Mouse (Mus musculus): ENCODE measurements at regions not wholly inside any gene's neighbourhood (a gene's known extent, or its start where the extent isn't known, plus 50 kb on each side); places are given as distances from the start of the nearest gene placed in this dataset.

DNA sequence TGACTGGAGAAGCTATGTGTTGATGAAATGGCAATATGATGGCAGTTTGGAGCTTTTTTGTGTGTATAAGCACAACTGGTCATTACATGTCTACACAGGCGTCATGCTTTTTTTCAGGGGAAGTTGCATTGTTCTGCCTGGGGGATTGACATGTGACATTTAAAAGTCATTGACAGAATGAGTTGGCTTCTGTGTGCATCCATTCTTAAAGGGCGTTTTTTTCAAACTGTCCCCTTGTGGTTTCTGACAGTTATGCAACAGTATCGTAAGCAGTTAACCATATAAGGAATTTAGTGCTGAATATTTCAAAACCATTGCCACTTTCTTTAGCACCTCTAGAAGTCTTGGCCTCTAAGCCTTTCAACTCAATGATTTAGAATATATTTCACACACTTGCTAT, 607.1 kb upstream of the Got2 start:
- H3K27me3 ChIP-seq (ENCODE audit: insufficient read depth, low read length): no peaks in the 10 kb centered on the region
- DNase-seq (ENCODE audit: low spot score) (no peak), ATAC-seq (ENCODE audit: extremely low read depth, insufficient number of reproducible peaks, low FRiP score, poor library complexity, severe bottlenecking) (no peak)
- no peaks in the 10 kb centered on the region for H3K4me1 ChIP-seq (ENCODE audit: insufficient read depth, low read depth, low read length)
- no peaks in the 10 kb centered on the region for H3K36me3 ChIP-seq (replicated peaks)
- peaks cover 17% of the 10 kb centered on the region for H3K9me3 ChIP-seq (replicated peaks)
- no peak for TF ChIP-seq POLR2AphosphoS5 (IDR thresholded peaks at IDR 0.05; ENCODE audit: insufficient replicate concordance, low read depth, low read length)
- no peak for TF ChIP-seq CTCF (IDR thresholded peaks at IDR 0.05; ENCODE audit: low read depth, low read length)
- no peak for TF ChIP-seq TAL1 (conservative IDR thresholded peaks at IDR 0.05; ENCODE audit: low read depth, low read length)
- TF ChIP-seq GATA2 (IDR thresholded peaks at IDR 0.05; ENCODE audit: borderline replicate concordance, low read depth, low read length): no peak
- TF ChIP-seq GATA1 (IDR thresholded peaks at IDR 0.05; ENCODE audit: borderline replicate concordance, low read length): no peak
- H3K4me3 ChIP-seq (ENCODE audit: low read depth, low read length): no peak overlapping the region

DNA sequence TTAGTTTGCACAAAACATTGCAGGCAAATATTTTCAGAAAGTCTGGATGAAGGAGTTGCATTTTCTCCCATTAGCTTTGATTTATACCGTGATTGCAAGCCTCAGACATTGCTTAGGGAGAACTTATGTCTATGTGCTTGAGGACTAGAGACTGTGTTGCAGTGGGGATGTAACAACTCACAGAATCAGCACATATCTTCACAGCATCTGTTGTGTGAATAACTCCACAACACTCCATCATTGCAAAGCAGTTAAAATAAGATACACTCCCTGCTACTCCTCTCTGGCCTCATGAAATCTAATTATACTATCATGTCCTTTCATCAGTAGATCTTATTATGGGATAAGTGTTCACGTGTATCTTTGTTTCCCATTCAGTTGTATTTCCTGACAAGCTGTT, 601.5 kb upstream of the Got2 start:
- H3K4me3 ChIP-seq (ENCODE audit: low read depth, low read length): no peak overlapping the region
- H3K36me3 ChIP-seq (replicated peaks): no peaks in the 10 kb centered on the region
- ATAC-seq (ENCODE audit: extremely low read depth, insufficient number of reproducible peaks, low FRiP score, poor library complexity, severe bottlenecking) (no peak), DNase-seq (ENCODE audit: low spot score) (no peak)
- H3K27me3 ChIP-seq (ENCODE audit: insufficient read depth, low read length): no peaks in the 10 kb centered on the region
- H3K4me1 ChIP-seq (ENCODE audit: insufficient read depth, low read depth, low read length): no peaks in the 10 kb centered on the region
- peaks cover 5% of the 10 kb centered on the region; the same call in 1 of the 2 replicates for H3K9me3 ChIP-seq (replicated peaks)
- no peak for TF ChIP-seq POLR2AphosphoS5 (IDR thresholded peaks at IDR 0.05; ENCODE audit: insufficient replicate concordance, low read depth, low read length)
- TF ChIP-seq GATA2 (IDR thresholded peaks at IDR 0.05; ENCODE audit: borderline replicate concordance, low read depth, low read length): no peak
- TF ChIP-seq GATA1 (IDR thresholded peaks at IDR 0.05; ENCODE audit: borderline replicate concordance, low read length): no peak
- no peak for TF ChIP-seq TAL1 (conservative IDR thresholded peaks at IDR 0.05; ENCODE audit: low read depth, low read length)
- no peak for TF ChIP-seq CTCF (IDR thresholded peaks at IDR 0.05; ENCODE audit: low read depth, low read length)

GRCm38 (mm10) chr8:96488741-96489453, 600.5 kb upstream of the Got2 start:
- Histone ChIP-seq H3K27me3 (ENCODE audit: insufficient read depth, low read length) (no peaks in the 10 kb centered on the region), H3K9me3 (replicated peaks) (peaks cover 5% of the 10 kb centered on the region; the same call in 1 of the 2 replicates), H3K36me3 (replicated peaks) (no peaks in the 10 kb centered on the region), H3K4me1 (ENCODE audit: insufficient read depth, low read depth, low read length) (no peaks in the 10 kb centered on the region), H3K4me3 (ENCODE audit: low read depth, low read length) (no peak overlapping the region)
- DNase-seq (ENCODE audit: low spot score) (no peak), ATAC-seq (ENCODE audit: extremely low read depth, insufficient number of reproducible peaks, low FRiP score, poor library complexity, severe bottlenecking) (no peak)
- no peak for TF ChIP-seq POLR2AphosphoS5 (IDR thresholded peaks at IDR 0.05; ENCODE audit: insufficient replicate concordance, low read depth, low read length)
- no peak for TF ChIP-seq CTCF (IDR thresholded peaks at IDR 0.05; ENCODE audit: low read depth, low read length)
- TF ChIP-seq GATA2 (IDR thresholded peaks at IDR 0.05; ENCODE audit: borderline replicate concordance, low read depth, low read length): no peak
- no peak for TF ChIP-seq TAL1 (conservative IDR thresholded peaks at IDR 0.05; ENCODE audit: low read depth, low read length)
- no peak for TF ChIP-seq GATA1 (IDR thresholded peaks at IDR 0.05; ENCODE audit: borderline replicate concordance, low read length)

DNA sequence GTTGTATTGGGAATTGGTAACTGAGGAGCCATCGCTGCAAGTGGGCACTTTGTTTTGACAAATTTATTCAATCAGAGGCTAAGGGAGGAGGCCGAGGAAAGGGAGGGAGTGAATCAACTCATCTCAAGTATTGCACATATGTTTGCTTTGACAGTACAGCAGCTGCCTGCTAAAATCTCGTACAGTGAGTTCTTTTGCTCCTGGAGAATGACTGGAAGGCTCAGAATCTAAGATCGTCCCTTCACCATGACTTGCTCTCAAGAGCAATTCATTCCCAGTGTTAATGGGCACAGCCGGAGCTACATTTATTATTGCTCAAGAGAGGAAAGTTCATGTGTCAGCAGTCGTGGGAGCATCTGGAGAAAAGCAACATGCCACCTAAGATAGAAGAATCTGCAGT, 567.6 kb upstream of the Got2 start:
- Histone ChIP-seq H3K36me3 (replicated peaks) (no peaks in the 10 kb centered on the region), H3K4me3 (ENCODE audit: low read depth, low read length) (no peak overlapping the region), H3K9me3 (replicated peaks) (peaks cover 7% of the 10 kb centered on the region; the same call in 1 of the 2 replicates), H3K4me1 (ENCODE audit: insufficient read depth, low read depth, low read length) (no peaks in the 10 kb centered on the region), H3K27me3 (ENCODE audit: insufficient read depth, low read length) (no peaks in the 10 kb centered on the region)
- no peak for DNase-seq (ENCODE audit: low spot score)
- ATAC-seq (ENCODE audit: extremely low read depth, insufficient number of reproducible peaks, low FRiP score, poor library complexity, severe bottlenecking): no peak
- TF ChIP-seq GATA2 (IDR thresholded peaks at IDR 0.05; ENCODE audit: borderline replicate concordance, low read depth, low read length) (no peak), CTCF (IDR thresholded peaks at IDR 0.05; ENCODE audit: low read depth, low read length) (no peak), GATA1 (IDR thresholded peaks at IDR 0.05; ENCODE audit: borderline replicate concordance, low read length) (no peak), TAL1 (conservative IDR thresholded peaks at IDR 0.05; ENCODE audit: low read depth, low read length) (no peak), POLR2AphosphoS5 (IDR thresholded peaks at IDR 0.05; ENCODE audit: insufficient replicate concordance, low read depth, low read length) (no peak)

DNA sequence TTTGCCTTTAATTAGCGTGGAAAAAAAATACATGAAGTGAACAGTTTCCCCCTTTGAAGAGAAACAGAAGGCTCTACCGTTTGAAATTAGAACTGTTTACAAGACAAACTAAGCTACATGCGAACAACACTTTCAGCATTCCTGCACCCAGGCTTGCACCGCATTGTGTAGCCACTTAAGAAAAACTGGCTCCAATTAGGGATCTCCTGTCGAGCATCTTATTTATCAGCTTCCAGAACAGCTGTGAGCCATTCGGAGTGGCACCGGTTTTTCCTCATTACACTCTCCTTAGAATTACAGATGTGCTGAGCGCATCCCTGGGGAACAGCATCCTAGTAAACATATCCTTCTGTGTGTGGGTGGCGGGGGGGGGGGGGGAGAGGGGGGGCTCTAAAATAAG, 567.0 kb upstream of the Got2 start:
- H3K36me3 ChIP-seq (replicated peaks): no peaks in the 10 kb centered on the region
- no peaks in the 10 kb centered on the region for H3K27me3 ChIP-seq (ENCODE audit: insufficient read depth, low read length)
- H3K9me3 ChIP-seq (replicated peaks): peaks cover 7% of the 10 kb centered on the region; the same call in 1 of the 2 replicates
- H3K4me1 ChIP-seq (ENCODE audit: insufficient read depth, low read depth, low read length): no peaks in the 10 kb centered on the region
- TF ChIP-seq GATA2 (IDR thresholded peaks at IDR 0.05; ENCODE audit: borderline replicate concordance, low read depth, low read length) (no peak), CTCF (IDR thresholded peaks at IDR 0.05; ENCODE audit: low read depth, low read length) (no peak), TAL1 (conservative IDR thresholded peaks at IDR 0.05; ENCODE audit: low read depth, low read length) (no peak), GATA1 (IDR thresholded peaks at IDR 0.05; ENCODE audit: borderline replicate concordance, low read length) (no peak), POLR2AphosphoS5 (IDR thresholded peaks at IDR 0.05; ENCODE audit: insufficient replicate concordance, low read depth, low read length) (no peak)
- ATAC-seq (ENCODE audit: extremely low read depth, insufficient number of reproducible peaks, low FRiP score, poor library complexity, severe bottlenecking) (no peak), DNase-seq (ENCODE audit: low spot score) (no peak)
- no peak overlapping the region for H3K4me3 ChIP-seq (ENCODE audit: low read depth, low read length)

DNA sequence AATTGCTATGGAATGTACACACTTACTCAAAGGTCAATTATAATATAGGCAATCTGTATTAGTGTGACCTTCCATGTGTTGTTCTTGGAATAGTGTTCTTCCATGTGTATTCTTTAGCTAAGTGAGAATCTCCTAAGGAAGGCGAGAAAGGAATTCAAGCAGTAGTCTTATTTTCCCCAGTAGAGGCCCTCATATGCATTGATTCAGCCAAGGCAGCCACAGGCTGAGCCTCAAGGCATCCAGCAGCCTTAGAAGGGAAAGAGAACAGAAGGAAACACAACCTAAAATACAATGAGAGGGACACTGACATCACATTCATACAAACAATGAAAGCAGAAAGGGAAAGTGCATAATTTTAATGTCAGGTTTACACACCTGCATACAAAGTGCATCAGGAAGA, 541.4 kb upstream of the Got2 start:
- no peaks in the 10 kb centered on the region for H3K4me1 ChIP-seq (ENCODE audit: insufficient read depth, low read depth, low read length)
- TF ChIP-seq TAL1 (conservative IDR thresholded peaks at IDR 0.05; ENCODE audit: low read depth, low read length): no peak
- TF ChIP-seq CTCF (IDR thresholded peaks at IDR 0.05; ENCODE audit: low read depth, low read length): no peak
- no peak for TF ChIP-seq GATA2 (IDR thresholded peaks at IDR 0.05; ENCODE audit: borderline replicate concordance, low read depth, low read length)
- TF ChIP-seq POLR2AphosphoS5 (IDR thresholded peaks at IDR 0.05; ENCODE audit: insufficient replicate concordance, low read depth, low read length): no peak
- TF ChIP-seq GATA1 (IDR thresholded peaks at IDR 0.05; ENCODE audit: borderline replicate concordance, low read length): no peak
- H3K4me3 ChIP-seq (ENCODE audit: low read depth, low read length): no peak overlapping the region
- H3K27me3 ChIP-seq (ENCODE audit: insufficient read depth, low read length): no peaks in the 10 kb centered on the region
- DNase-seq (ENCODE audit: low spot score) (no peak), ATAC-seq (ENCODE audit: extremely low read depth, insufficient number of reproducible peaks, low FRiP score, poor library complexity, severe bottlenecking) (no peak)
- no peaks in the 10 kb centered on the region for H3K36me3 ChIP-seq (replicated peaks)
- peaks cover 5% of the 10 kb centered on the region; the same call in 1 of the 2 replicates for H3K9me3 ChIP-seq (replicated peaks)
